Mouse (Mus musculus) lung, adult 2 months (tissue): Measurements from ENCODE around the gene Klhl10.

ENCODE experiments used
- CTCF ChIP-seq: fragments of 200-500 bp; IDR thresholded peaks from 2 replicates; pipeline ENCODE4 v1.5.1; 2011; ENCODE audit warnings: mild to moderate bottlenecking, low read length, control low read depth; ENCODE audit not compliant: insufficient read depth
- POLR2A ChIP-seq: fragments of 200-500 bp; IDR thresholded peaks from 2 replicates; pipeline ENCODE4 v1.6.1; 2011; ENCODE audit warnings: low read depth, mild to moderate bottlenecking, control low read depth, low read length, borderline replicate concordance; ENCODE audit errors: extremely low read depth

DNA sequence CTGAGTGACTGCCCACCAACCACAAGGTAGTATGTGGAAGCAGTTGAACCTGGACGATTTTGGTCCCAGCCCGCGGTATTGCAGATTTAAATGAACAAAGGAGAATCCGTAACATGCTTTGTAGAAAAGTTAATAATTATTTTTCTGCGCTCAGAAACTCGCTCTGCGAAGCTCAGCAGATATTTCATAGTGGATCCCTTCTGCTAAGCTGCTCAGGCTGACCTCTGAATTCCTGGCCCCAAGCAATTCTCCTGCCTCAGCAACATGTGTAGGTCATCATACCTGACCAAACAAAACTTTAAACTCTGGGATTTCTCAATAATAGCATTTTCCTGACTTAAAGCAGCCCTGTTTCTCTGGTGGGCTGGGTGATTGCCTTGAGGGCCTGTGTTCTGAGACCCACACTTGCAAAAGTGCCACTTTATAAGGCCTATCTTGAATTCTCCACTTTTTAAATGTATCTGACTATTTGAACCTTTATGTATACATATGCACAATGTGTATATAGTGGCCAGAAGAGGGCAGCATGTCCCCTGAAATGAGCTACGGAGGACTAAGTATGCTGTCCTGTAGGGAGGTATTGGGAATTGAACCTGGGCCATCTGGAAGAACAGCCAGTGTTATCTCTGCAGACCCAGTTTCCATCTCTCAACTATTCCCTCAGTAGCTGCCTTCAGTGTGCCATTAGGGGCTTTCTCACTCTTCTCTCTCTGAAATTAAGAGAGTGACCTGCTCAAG, 44.3 kb downstream of the Klhl10 start:
- TF ChIP-seq POLR2A (no peak), CTCF (0 out of 2 replicates have a peak, but pooled peaks have one; percentile 4)
